Mouse (Mus musculus): ENCODE results near the gene Zc3hav1. TPM values are rescaled to one million over a fixed set of nuclear protein-coding genes. Genes with fewer than 3 reads are reported as not detected.

The Zc3hav1 gene
- polyA plus RNA-seq, 1 experiment = 3.5 TPM

DNA sequence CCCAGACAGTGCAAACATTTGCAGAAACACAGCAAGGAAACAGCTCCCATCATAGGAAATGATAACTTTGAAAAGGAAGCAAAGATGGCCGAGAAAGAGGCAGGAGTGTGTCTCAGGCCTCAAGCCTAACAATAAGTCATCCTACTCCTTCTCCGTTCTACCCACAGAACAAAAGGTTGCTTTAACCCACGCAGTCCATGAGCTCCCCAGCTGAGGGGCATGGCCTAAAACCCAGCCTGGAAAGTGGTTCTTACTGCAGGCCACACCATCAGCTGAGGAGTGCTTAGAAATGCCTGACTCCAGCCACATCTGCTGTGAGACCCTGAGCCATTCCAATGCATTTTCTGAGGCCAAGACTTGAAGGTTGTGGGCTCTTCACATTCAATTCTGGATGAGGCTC lies 10.8 kb downstream of the Zc3hav1 start:
- TF ChIP-seq POLR2A (IDR thresholded peaks at IDR 0.05; ENCODE audit: extremely low read depth, insufficient read depth, low read length) (no peak), CTCF (IDR thresholded peaks at IDR 0.05; ENCODE audit: extremely low read depth, insufficient read depth, low read length) (no peak)
- Histone ChIP-seq H3K27ac (ENCODE audit: insufficient read depth, low read length) (no peak overlapping the region), H3K4me1 (ENCODE audit: control insufficient read depth, insufficient read depth, low read length) (no peaks in the 10 kb centered on the region), H3K4me3 (ENCODE audit: insufficient read depth, low read length) (no peak overlapping the region)

DNA sequence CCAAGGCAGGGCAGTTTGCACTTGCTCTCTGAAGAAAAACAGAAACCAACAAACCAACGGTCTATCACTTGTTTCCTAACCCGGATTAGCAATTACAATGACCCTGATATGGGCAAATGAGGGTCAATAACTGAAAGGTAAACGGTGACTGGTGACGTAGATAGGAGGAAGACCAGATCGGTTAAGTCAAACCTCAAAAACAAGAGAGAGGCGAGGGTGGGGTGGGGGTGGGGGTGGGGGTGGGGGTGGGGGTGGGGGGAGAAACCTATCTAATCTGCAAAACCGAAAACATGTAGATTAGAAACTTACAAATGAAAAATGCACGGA lies 11.8 kb downstream of the Zc3hav1 start:
- Histone ChIP-seq H3K4me1 (ENCODE audit: control insufficient read depth, insufficient read depth, low read length) (no peaks in the 10 kb centered on the region), H3K4me3 (ENCODE audit: insufficient read depth, low read length) (no peak overlapping the region), H3K27ac (ENCODE audit: insufficient read depth, low read length) (no peak overlapping the region)
- TF ChIP-seq CTCF (IDR thresholded peaks at IDR 0.05; ENCODE audit: extremely low read depth, insufficient read depth, low read length) (no peak), POLR2A (IDR thresholded peaks at IDR 0.05; ENCODE audit: extremely low read depth, insufficient read depth, low read length) (no peak)

DNA sequence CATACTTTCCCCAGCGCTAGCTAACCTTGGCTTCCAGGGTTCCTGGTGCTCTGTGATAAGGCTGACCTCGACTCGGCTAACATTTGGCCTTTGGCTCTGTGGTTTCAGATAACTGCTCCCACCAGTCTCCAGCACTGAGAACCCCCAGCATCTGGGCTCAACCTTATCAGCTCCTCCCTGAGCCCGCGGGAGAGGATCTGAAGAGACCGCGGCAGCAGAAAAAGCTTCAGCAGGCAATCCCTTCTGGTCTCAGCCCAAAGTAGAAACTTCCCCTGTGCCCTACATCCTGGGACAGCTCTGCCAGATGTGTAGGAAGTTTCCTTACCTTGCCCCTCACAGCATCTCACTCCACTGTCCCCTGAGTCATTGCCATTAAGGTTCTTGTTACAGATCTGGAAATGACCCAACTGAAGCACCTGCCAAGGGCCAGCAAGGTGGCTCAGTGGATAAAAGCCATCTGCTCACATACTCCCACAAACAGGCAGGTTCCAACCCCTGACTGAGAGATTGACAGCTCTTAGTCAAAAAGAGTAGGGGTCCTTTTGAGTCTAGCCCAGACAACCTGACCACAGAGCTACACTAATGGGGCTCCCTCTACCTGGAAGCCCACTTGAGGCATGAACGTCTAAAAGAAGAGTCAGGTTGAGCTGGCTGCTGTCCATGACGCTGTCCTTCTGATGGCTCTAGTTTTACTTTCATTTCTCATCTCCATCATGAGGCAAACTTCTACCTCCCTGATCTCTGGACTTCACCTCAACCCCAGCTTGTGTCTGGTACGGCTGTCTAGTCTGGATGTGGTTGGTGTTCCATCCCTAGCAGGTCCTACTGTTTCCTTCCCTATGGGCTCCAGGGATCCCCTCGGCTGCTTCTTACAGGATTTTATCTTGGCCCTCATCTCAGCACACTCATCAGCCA lies 12.4 kb downstream of the Zc3hav1 start:
- no peak for TF ChIP-seq POLR2A (IDR thresholded peaks at IDR 0.05; ENCODE audit: extremely low read depth, insufficient read depth, low read length)
- TF ChIP-seq CTCF (IDR thresholded peaks at IDR 0.05; ENCODE audit: extremely low read depth, insufficient read depth, low read length) = no peak
- no peak overlapping the region for H3K4me3 ChIP-seq (ENCODE audit: insufficient read depth, low read length)
- no peak overlapping the region for H3K27ac ChIP-seq (ENCODE audit: insufficient read depth, low read length)
- H3K4me1 ChIP-seq (ENCODE audit: control insufficient read depth, insufficient read depth, low read length) = no peaks in the 10 kb centered on the region

DNA sequence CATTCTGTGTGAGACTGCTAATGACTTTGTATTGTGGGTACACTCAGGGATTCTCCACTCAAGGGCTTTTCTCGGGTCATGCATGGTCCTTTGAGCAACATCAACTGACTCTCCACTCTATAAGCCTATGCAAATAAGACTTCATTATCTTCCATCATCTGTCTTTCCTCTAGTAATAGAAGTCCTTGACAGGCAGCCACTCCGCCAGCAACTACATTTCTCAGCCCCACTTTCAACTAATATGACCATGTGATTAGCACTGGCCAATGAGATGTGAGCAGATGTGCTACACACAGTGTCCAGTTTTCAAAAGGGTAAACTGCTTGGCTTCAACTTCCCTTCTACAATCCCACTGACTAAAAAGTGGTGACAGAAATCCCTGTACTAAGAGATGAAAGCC lies 15.3 kb downstream of the Zc3hav1 start:
- Histone ChIP-seq H3K4me1 (ENCODE audit: control insufficient read depth, insufficient read depth, low read length) (no peaks in the 10 kb centered on the region), H3K27ac (ENCODE audit: insufficient read depth, low read length) (no peak overlapping the region), H3K4me3 (ENCODE audit: insufficient read depth, low read length) (no peak overlapping the region)
- no peak for TF ChIP-seq CTCF (IDR thresholded peaks at IDR 0.05; ENCODE audit: extremely low read depth, insufficient read depth, low read length)
- no peak for TF ChIP-seq POLR2A (IDR thresholded peaks at IDR 0.05; ENCODE audit: extremely low read depth, insufficient read depth, low read length)

DNA sequence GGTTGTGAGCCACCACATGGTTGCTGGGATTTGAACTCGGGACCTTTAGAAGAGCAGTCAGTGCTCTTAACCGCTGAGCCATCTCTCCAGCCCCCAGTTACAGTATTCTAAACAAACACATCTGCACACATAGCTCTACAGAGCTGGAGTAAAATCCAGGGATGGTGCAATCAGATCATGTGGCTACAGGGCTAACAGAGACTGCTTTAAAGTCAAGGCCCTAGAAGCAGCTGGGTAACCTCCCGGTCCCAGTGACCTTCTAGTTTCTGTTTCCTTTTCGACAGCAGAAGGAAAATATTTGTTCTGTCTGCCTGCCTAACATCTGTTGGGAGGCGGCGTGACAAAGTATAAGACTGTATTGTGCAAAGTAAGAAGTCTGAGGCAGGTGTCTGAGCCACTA lies 16.5 kb downstream of the Zc3hav1 start:
- no peak for TF ChIP-seq POLR2A (IDR thresholded peaks at IDR 0.05; ENCODE audit: extremely low read depth, insufficient read depth, low read length)
- Histone ChIP-seq H3K4me1 (ENCODE audit: control insufficient read depth, insufficient read depth, low read length) (no peaks in the 10 kb centered on the region), H3K4me3 (ENCODE audit: insufficient read depth, low read length) (no peak overlapping the region), H3K27ac (ENCODE audit: insufficient read depth, low read length) (no peak overlapping the region)

DNA sequence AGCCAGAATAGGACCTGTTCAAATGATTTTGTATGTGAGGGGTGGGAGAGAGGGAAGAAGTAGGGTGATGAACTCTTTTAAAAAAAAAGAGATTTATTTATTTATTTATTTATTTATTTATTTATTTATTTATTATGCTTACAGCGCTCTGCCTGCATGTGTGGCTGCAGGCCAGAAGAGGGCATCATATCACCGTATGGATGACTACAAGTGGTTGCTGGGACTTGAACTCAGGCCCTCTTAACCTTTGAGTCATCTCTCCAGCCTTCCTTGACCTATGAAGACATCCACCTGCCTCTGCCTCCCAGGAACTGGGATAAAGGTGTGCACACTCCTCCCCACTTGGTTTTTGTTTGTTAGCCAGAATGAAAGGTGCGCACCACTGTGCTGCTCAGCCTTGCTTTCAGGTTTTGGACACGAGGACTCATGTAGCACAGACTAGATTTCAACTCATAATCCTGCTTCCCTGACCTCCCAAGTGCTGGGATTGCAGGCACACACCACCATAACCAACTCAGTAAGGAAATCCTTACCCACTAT lies 17.2 kb downstream of the Zc3hav1 start:
- Histone ChIP-seq H3K4me1 (ENCODE audit: control insufficient read depth, insufficient read depth, low read length) (no peaks in the 10 kb centered on the region), H3K4me3 (ENCODE audit: insufficient read depth, low read length) (no peak overlapping the region), H3K27ac (ENCODE audit: insufficient read depth, low read length) (no peak overlapping the region)
- TF ChIP-seq POLR2A (IDR thresholded peaks at IDR 0.05; ENCODE audit: extremely low read depth, insufficient read depth, low read length) (no peak), CTCF (IDR thresholded peaks at IDR 0.05; ENCODE audit: extremely low read depth, insufficient read depth, low read length) (no peak)

DNA sequence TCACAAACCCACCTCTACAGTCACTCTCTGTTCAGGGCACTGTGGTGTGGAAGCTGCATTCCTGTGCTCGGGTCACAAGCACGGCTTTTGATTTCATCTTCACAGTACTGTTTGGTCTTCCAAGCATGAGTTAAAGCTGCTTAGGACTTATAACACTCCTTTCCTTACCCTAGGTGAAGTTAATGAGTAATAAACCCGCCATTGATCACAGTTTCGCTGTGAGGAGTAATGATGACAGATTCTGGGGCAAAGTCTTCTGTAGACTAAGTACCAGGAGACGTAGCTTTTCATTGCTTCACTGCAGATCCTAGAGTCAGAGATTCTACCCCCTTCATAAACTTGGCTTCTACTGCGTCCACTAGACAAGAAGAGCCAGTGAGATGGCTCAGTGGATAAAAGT lies 19.1 kb downstream of the Zc3hav1 start:
- Histone ChIP-seq H3K4me3 (ENCODE audit: insufficient read depth, low read length) (no peak overlapping the region), H3K27ac (ENCODE audit: insufficient read depth, low read length) (no peak overlapping the region), H3K4me1 (ENCODE audit: control insufficient read depth, insufficient read depth, low read length) (no peaks in the 10 kb centered on the region)
- TF ChIP-seq CTCF (IDR thresholded peaks at IDR 0.05; ENCODE audit: extremely low read depth, insufficient read depth, low read length) (no peak), POLR2A (IDR thresholded peaks at IDR 0.05; ENCODE audit: extremely low read depth, insufficient read depth, low read length) (no peak)

DNA sequence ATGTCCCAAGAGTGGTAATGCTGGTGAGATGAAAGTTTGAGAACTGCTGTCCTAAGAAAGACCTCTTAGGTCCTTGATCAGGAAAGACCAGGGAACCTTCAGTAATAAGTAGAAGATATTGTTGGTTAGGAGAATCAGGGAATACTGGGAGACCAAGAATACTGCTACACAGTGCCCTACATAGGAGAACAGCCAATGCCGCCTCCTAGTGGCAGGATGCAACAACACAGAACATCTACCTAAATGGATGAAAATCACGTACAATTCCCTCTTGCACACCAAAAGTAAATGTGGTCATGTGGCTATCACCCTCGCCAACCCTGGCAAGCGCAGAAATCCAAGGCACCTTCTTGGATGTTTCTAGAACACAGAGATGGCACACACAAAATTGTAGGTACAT lies 27.8 kb downstream of the Zc3hav1 start:
- no peak overlapping the region for H3K4me3 ChIP-seq (ENCODE audit: insufficient read depth, low read length)
- H3K27ac ChIP-seq (ENCODE audit: insufficient read depth, low read length) = no peak overlapping the region
- no peaks in the 10 kb centered on the region for H3K4me1 ChIP-seq (ENCODE audit: control insufficient read depth, insufficient read depth, low read length)
- TF ChIP-seq POLR2A (IDR thresholded peaks at IDR 0.05; ENCODE audit: extremely low read depth, insufficient read depth, low read length) (no peak), CTCF (IDR thresholded peaks at IDR 0.05; ENCODE audit: extremely low read depth, insufficient read depth, low read length) (peak; percentile 96)

DNA sequence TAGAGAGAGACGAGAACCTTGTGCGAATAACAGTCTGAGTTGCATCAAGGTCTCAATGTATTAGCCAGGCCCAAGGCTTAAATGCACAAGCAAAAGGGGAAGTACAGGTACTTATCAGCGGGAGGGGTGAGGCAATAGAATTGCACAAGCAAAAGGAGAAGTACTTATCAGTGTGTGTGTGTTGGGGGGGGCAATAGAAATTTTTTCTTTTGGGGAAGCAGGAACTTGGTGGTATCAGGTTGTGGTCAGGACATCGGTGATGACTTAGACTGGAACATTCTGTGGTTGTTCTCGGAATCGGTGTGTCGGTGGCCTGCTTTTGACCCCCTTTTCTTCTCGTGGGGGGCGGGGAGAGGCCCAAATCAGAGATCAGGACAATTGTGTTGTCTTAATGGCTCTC lies 33.8 kb downstream of the Zc3hav1 start:
- Histone ChIP-seq H3K27ac (ENCODE audit: insufficient read depth, low read length) (no peak overlapping the region), H3K4me3 (ENCODE audit: insufficient read depth, low read length) (no peak overlapping the region), H3K4me1 (ENCODE audit: control insufficient read depth, insufficient read depth, low read length) (no peaks in the 10 kb centered on the region)
- TF ChIP-seq CTCF (IDR thresholded peaks at IDR 0.05; ENCODE audit: extremely low read depth, insufficient read depth, low read length) (no peak), POLR2A (IDR thresholded peaks at IDR 0.05; ENCODE audit: extremely low read depth, insufficient read depth, low read length) (no peak)

DNA sequence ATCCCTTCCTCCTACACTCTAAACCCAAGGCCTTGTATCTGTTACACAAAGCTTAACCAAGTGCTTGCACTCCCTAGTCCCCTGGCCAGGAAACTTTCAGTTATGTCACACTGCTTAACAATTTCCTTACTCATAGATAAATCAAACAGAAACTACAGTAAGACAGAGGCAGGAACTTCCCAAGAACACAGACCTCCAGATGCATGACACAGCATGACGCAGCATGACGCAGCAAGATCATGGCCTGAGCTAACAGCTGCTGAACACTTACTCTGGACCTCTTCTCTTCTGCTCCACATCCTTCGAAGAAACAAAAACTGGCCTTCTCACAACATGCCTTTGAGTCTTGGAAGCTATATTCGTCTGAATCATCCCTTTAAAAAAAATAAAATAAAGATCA lies 38.4 kb downstream of the Zc3hav1 start:
- H3K4me3 ChIP-seq (ENCODE audit: insufficient read depth, low read length) = no peak overlapping the region

More for the DNA sequence above, 38.4 kb downstream of the Zc3hav1 start:
- Histone ChIP-seq H3K27ac (ENCODE audit: insufficient read depth, low read length) (no peak overlapping the region), H3K4me1 (ENCODE audit: control insufficient read depth, insufficient read depth, low read length) (no peaks in the 10 kb centered on the region)
- TF ChIP-seq CTCF (IDR thresholded peaks at IDR 0.05; ENCODE audit: extremely low read depth, insufficient read depth, low read length) = no peak
- TF ChIP-seq POLR2A (IDR thresholded peaks at IDR 0.05; ENCODE audit: extremely low read depth, insufficient read depth, low read length) = no peak
